Mouse (Mus musculus) midbrain, embryonic 14.5 days (tissue): ENCODE measurements around the gene Tm2d1. TPM values are rescaled to one million over a fixed set of nuclear protein-coding genes. Genes with fewer than 3 reads are reported as not detected.

Experiments
- ATAC-seq: fragments of 200-750 bp; cut with Nextera tagmentation; 2 replicates; pipeline ENCODE4 v1.8.0; 2017; ENCODE audit warnings: moderate number of reproducible peaks, moderate library complexity; ENCODE audit not compliant: low FRiP score, low TSS enrichment
- DNase-seq: peaks from one replicate; pipeline ENCODE4 v3.0.0-alpha.2; 2015
- H3K27ac ChIP-seq: fragments of 300-500 bp; sonication (generic); replicated peaks from 2 replicates; pipeline ENCODE4 v1.5.1; 2014; ENCODE audit warnings: mild to moderate bottlenecking, low read depth, low read length, moderate library complexity
- H3K27me3 ChIP-seq: fragments of 300-500 bp; sonication (generic); 2 replicates; pipeline ENCODE4 v1.6.1; 2014; ENCODE audit warnings: low read length, control low read depth, mixed read lengths; ENCODE audit not compliant: control insufficient read depth, insufficient read depth
- H3K36me3 ChIP-seq: fragments of 300-500 bp; sonication (generic); 2 replicates; pipeline ENCODE4 v1.6.1; 2014; ENCODE audit warnings: low read length, control low read depth; ENCODE audit not compliant: control insufficient read depth, insufficient read depth
- H3K4me1 ChIP-seq: fragments of 300-500 bp; sonication (generic); 2 replicates; pipeline ENCODE4 v1.6.1; 2014; ENCODE audit warnings: mild to moderate bottlenecking, antibody characterized with exemption, low read length, control low read depth; ENCODE audit not compliant: control insufficient read depth, insufficient read depth
- H3K4me2 ChIP-seq: fragments of 300-500 bp; sonication (generic); 2 replicates; pipeline ENCODE4 v1.6.1; 2014; ENCODE audit warnings: mild to moderate bottlenecking, low read length, moderate library complexity
- H3K4me3 ChIP-seq: fragments of 300-500 bp; sonication (generic); replicated peaks from 2 replicates; pipeline ENCODE4 v1.5.1; 2014; ENCODE audit warnings: low read depth, low read length
- H3K9ac ChIP-seq: fragments of 300-500 bp; sonication (generic); replicated peaks from 2 replicates; pipeline ENCODE4 v1.6.1; 2014; ENCODE audit warnings: mild to moderate bottlenecking, low read length, moderate library complexity
- H3K9me3 ChIP-seq: fragments of 300-500 bp; sonication (generic); 2 replicates; pipeline ENCODE4 v1.6.1; 2016; ENCODE audit warnings: low read length, control low read depth, mixed read lengths; ENCODE audit not compliant: control insufficient read depth
- WGBS: fragments of 180-500 bp; shearing (Covaris S2); extraction: QIAGEN DNeasy Blood & Tissue Kit; methylation state at CpG from one replicate; pipeline ENCODE4 v1.1.7; 2014; 5-methylcytosine and 5-hydroxymethylcytosine counted together
- polyA plus RNA-seq: library from polyadenylated mRNA; unstranded; fragments of >200 nt; fragmentation: Nextera tagmentation; extraction: Ambion mirVana; gene quantifications from 2 replicates; pipeline ENCODE4 v1.2.1, GENCODE M21; 2014

Gene Tm2d1
- polyA plus RNA-seq, 1 experiment from 2014 or later = 128 TPM

DNA sequence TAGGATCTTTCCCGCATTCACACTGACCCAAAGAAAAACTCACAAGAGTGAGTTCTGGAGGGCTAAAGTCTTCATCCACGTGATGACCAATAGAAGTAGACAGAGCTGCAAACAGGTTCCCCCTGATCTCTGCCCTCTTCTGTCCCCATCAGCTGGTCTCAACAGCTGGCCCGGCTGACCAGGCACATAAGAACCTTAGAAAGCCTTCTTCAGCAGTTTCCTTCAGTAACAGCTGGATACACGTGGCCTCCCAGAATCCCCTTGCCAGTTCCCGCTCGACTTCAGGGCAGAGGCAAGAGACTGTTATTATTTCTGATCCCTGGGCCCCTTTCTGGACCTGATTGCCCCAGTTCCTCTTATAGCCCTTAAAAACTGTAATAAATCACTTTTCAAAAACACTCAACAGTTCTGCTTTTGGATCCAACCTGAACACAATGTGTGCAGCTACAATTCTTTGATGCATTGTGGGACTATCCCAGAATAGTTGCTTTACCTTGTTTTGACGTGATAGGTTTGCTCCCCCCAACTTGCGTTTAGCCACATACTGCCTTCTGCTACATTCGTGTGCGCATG, 43.0 kb downstream of the Tm2d1 start:
- no peak for ATAC-seq
- H3K9ac ChIP-seq = no peak overlapping the region
- WGBS = 87% methylated on average over 10 of the region's 10 CpGs

GRCm38 (mm10) chr4:98338636-98339630, 44.2 kb downstream of the Tm2d1 start:
- Histone ChIP-seq H3K9me3 (no peaks in the 10 kb centered on the region), H3K9ac (no peak overlapping the region), H3K27me3 (no peaks in the 10 kb centered on the region), H3K4me2 (no peak overlapping the region), H3K4me1 (no peaks in the 10 kb centered on the region; the same call in 1 of the 2 replicates), H3K4me3 (no peak overlapping the region), H3K27ac (no peak overlapping the region), H3K36me3 (no peaks in the 10 kb centered on the region)
- 35% methylated on average over 14 of the region's 14 CpGs for WGBS
- ATAC-seq (peak; percentile 80), DNase-seq (peak; percentile 60)

More for the DNA sequence above, 43.0 kb downstream of the Tm2d1 start:
- Histone ChIP-seq H3K4me1 (no peaks in the 10 kb centered on the region; the same call in 1 of the 2 replicates), H3K27ac (no peak overlapping the region), H3K4me2 (no peak overlapping the region), H3K27me3 (no peaks in the 10 kb centered on the region), H3K9me3 (no peaks in the 10 kb centered on the region), H3K36me3 (no peaks in the 10 kb centered on the region), H3K4me3 (no peak overlapping the region)
- DNase-seq = no peak

- ATAC-seq (no peak), DNase-seq (no peak)
- Histone ChIP-seq H3K4me3 (no peak overlapping the region), H3K9me3 (no peaks in the 10 kb centered on the region), H3K27me3 (no peaks in the 10 kb centered on the region), H3K4me1 (no peaks in the 10 kb centered on the region; the same call in 1 of the 2 replicates), H3K27ac (no peak overlapping the region), H3K4me2 (no peak overlapping the region), H3K36me3 (no peaks in the 10 kb centered on the region), H3K9ac (no peak overlapping the region)
- WGBS = 81% methylated on average over 5 of the region's 5 CpGs
Measured at GRCm38 (mm10) chr4:98337197-98337596, 45.9 kb downstream of the Tm2d1 start.

- WGBS = 80% methylated on average over 8 of the region's 8 CpGs
- Histone ChIP-seq H3K4me2 (no peak overlapping the region), H3K36me3 (no peaks in the 10 kb centered on the region), H3K27ac (no peak overlapping the region), H3K9ac (no peak overlapping the region), H3K4me1 (no peaks in the 10 kb centered on the region; the same call in 1 of the 2 replicates), H3K9me3 (no peaks in the 10 kb centered on the region), H3K4me3 (no peak overlapping the region), H3K27me3 (no peaks in the 10 kb centered on the region)
- DNase-seq (no peak), ATAC-seq (no peak)
Measured at GRCm38 (mm10) chr4:98335726-98336125, 47.4 kb downstream of the Tm2d1 start.

- peak overlapping the region; percentile 80 for H3K27ac ChIP-seq
- H3K36me3 ChIP-seq = no peaks in the 10 kb centered on the region
- peak overlapping the region; percentile 72 for H3K4me2 ChIP-seq
- WGBS = under 1% methylated on average over 29 of the region's 29 CpGs
- ATAC-seq (peak; percentile 94), DNase-seq (peak; percentile 98)
- peak overlapping the region; percentile 47 for H3K9ac ChIP-seq
- H3K4me3 ChIP-seq = peak overlapping the region; percentile 32
- H3K4me1 ChIP-seq = peaks cover 11% of the 10 kb centered on the region; the same call in 1 of the 2 replicates
- no peaks in the 10 kb centered on the region for H3K9me3 ChIP-seq
- H3K27me3 ChIP-seq = no peaks in the 10 kb centered on the region
Measured at GRCm38 (mm10) chr4:98322223-98322622, 60.9 kb downstream of the Tm2d1 start.

DNA sequence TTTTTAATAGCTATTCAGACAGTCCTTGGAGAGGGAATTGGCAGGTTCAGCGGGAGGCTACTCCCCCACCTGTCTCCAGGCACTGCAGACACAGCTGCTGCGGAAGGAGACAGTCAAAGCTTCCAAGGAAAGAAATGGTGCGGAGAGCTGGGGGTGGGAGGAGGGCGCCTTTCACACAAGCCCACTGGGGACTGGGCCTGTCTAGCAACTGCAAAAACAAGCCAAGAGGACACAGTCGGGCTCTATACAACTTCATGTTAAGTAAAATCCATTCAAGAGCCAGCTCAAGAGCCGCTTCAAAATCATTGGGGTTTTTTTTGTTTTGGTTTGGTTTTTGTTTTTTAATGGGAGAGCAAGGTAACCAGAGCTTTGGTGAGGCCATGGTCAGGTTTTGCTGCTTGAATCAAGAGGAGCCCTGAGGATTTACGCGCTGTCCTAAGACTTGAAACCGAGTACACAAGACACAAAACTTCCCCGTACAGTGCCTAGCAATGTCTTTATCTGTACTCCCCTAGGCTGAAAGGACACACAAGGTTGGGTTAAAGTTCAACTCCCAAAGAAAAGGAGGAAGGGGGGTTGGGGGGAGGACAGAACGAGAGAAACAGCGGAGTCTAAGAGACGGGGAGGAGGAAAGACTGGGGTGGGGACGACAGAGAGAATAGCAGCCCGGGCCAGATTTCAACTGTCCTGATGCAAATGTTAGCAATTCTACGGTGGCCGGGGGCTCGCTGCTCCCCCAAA, 61.6 kb downstream of the Tm2d1 start:
- Histone ChIP-seq H3K27me3 (no peaks in the 10 kb centered on the region), H3K36me3 (no peaks in the 10 kb centered on the region), H3K4me1 (peaks cover 11% of the 10 kb centered on the region; the same call in 1 of the 2 replicates), H3K27ac (peak overlapping the region; percentile 80), H3K4me3 (peak overlapping the region; percentile 32), H3K4me2 (peak overlapping the region; percentile 72), H3K9ac (peak overlapping the region; percentile 47), H3K9me3 (no peaks in the 10 kb centered on the region)
- ATAC-seq (peak; percentile 79), DNase-seq (peak; percentile 79)
- 1% methylated on average over 18 of the region's 18 CpGs for WGBS

GRCm38 (mm10) chr4:98318769-98319168, 64.3 kb downstream of the Tm2d1 start:
- H3K36me3 ChIP-seq = no peaks in the 10 kb centered on the region
- ATAC-seq = no peak
- DNase-seq = no peak
- no peak overlapping the region for H3K27ac ChIP-seq
- no peaks in the 10 kb centered on the region for H3K9me3 ChIP-seq
- H3K4me2 ChIP-seq = no peak overlapping the region
- H3K27me3 ChIP-seq = no peaks in the 10 kb centered on the region
- 89% methylated on average over 3 of the region's 3 CpGs for WGBS
- H3K9ac ChIP-seq = no peak overlapping the region
- H3K4me3 ChIP-seq = no peak overlapping the region
- H3K4me1 ChIP-seq = peaks cover 11% of the 10 kb centered on the region; the same call in 1 of the 2 replicates

- H3K9ac ChIP-seq = no peak overlapping the region
- no peaks in the 10 kb centered on the region for H3K9me3 ChIP-seq
- DNase-seq = no peak
- WGBS = 90% methylated on average over 2 of the region's 2 CpGs
- ATAC-seq = no peak
- H3K4me2 ChIP-seq = no peak overlapping the region
- no peaks in the 10 kb centered on the region for H3K27me3 ChIP-seq
- no peaks in the 10 kb centered on the region for H3K36me3 ChIP-seq
- H3K4me3 ChIP-seq = no peak overlapping the region
- H3K27ac ChIP-seq = no peak overlapping the region
- peaks cover 11% of the 10 kb centered on the region; the same call in 1 of the 2 replicates for H3K4me1 ChIP-seq
Measured at GRCm38 (mm10) chr4:98317149-98317548, 66.0 kb downstream of the Tm2d1 start.
